Mouse (Mus musculus) lung, postnatal 36 days (tissue): ENCODE results near the gene 6430571L13Rik.

Experiments
- DNase-seq: peaks from one replicate; pipeline ENCODE4 v3.0.0; 2022; ENCODE audit warnings: mixed read lengths

The 6430571L13Rik gene

GRCm38 (mm10) chr9:107386722-107387121 lies 46.3 kb downstream of the 6430571L13Rik start:
- DNase-seq, result peak; percentile 67

GRCm38 (mm10) chr9:107387708-107388107 lies 47.3 kb downstream of the 6430571L13Rik start:
- DNase-seq, result no peak

- DNase-seq, result no peak
Observed at GRCm38 (mm10) chr9:107388263-107388662, 47.9 kb downstream of the 6430571L13Rik start.

GRCm38 (mm10) chr9:107396397-107396796 lies 56.0 kb downstream of the 6430571L13Rik start:
- DNase-seq, result no peak

- no peak for DNase-seq
Observed at GRCm38 (mm10) chr9:107398968-107399367, 58.6 kb downstream of the 6430571L13Rik start.

- DNase-seq, result peak; percentile 6
Observed at GRCm38 (mm10) chr9:107399491-107399971, 59.1 kb downstream of the 6430571L13Rik start, which contains the start of gene Cacna2d2. Cacna2d2 (plus strand) TSS chr9:107399612.

- DNase-seq, result no peak
Observed at GRCm38 (mm10) chr9:107400060-107400511, 59.7 kb downstream of the 6430571L13Rik start.

- DNase-seq, result no peak
Observed at GRCm38 (mm10) chr9:107400666-107401285, 60.4 kb downstream of the 6430571L13Rik start.
